Mouse (Mus musculus) MEL (cell line): ENCODE data around the gene Trmt1. TPM values are rescaled to one million over a fixed set of nuclear protein-coding genes. Genes with fewer than 3 reads are reported as not detected.
A peak's percentile ranks its signal among the peaks of the same experiment; 100 is the strongest.

Source experiments
- DNase-seq: peaks from one replicate; pipeline ENCODE4 v3.0.0; 2011; ENCODE audit warnings: low read depth, low spot score
- H3K27ac ChIP-seq: 2 replicates; pipeline ENCODE4 v1.5.1; 2012; ENCODE audit warnings: low read depth, mild to moderate bottlenecking, control low read depth, low read length, moderate library complexity; ENCODE audit not compliant: control insufficient read depth
- H3K27me3 ChIP-seq, 2 experiments: fragments of 150-350 bp in 1 of 2; sonication (generic) in 1 of 2; 2 replicates each; pipeline ENCODE4 v1.6.1; 2012; ENCODE audit warnings: low read length in 2 of 2, mild to moderate bottlenecking in 2 of 2, improper control_type of control experiment in 1 of 2, moderate library complexity in 1 of 2; ENCODE audit not compliant: insufficient read depth in 2 of 2, control insufficient read depth in 1 of 2
- H3K36me3 ChIP-seq, 2 experiments: 2 replicates each; pipeline ENCODE4 v1.6.1; 2012 to 2014; ENCODE audit warnings: low read length in 2 of 2, improper control_type of control experiment in 1 of 2, inconsistent platforms in 1 of 2, mild to moderate bottlenecking in 1 of 2; ENCODE audit not compliant: insufficient read depth in 2 of 2, control insufficient read depth in 1 of 2
- H3K4me1 ChIP-seq, 2 experiments: fragments of 150-350 bp in 1 of 2; sonication (generic) in 1 of 2; 2 replicates each; pipeline ENCODE4 v1.6.1; 2012; ENCODE audit warnings: low read length in 2 of 2, improper control_type of control experiment in 1 of 2, mild to moderate bottlenecking in 1 of 2; ENCODE audit not compliant: insufficient read depth in 2 of 2, control insufficient read depth in 1 of 2
- H3K4me3 ChIP-seq, 2 experiments: fragments of 150-350 bp in 1 of 2; sonication (generic) in 1 of 2; 2 replicates each; pipeline ENCODE4 v1.5.1; 2012; ENCODE audit warnings: low read depth in 2 of 2, low read length in 2 of 2, mild to moderate bottlenecking in 2 of 2, moderate library complexity in 2 of 2, control low read depth in 1 of 2, improper control_type of control experiment in 1 of 2; ENCODE audit not compliant: control insufficient read depth in 1 of 2, insufficient read depth in 1 of 2
- H3K79me2 ChIP-seq: 2 replicates; pipeline ENCODE4 v1.6.1; 2012; ENCODE audit warnings: mild to moderate bottlenecking, low read length, moderate library complexity; ENCODE audit not compliant: control insufficient read depth, poor library complexity, insufficient read depth
- H3K9ac ChIP-seq: 2 replicates; pipeline ENCODE4 v1.6.1; 2012; ENCODE audit warnings: low read depth, mild to moderate bottlenecking, control low read depth, low read length, moderate library complexity; ENCODE audit not compliant: control insufficient read depth, poor library complexity, severe bottlenecking
- H3K9me3 ChIP-seq: fragments of 150-350 bp; sonication (generic); replicated peaks from 2 replicates; pipeline ENCODE4 v1.6.1; 2012; ENCODE audit warnings: mild to moderate bottlenecking, low read length, improper control_type of control experiment, moderate library complexity; ENCODE audit not compliant: insufficient read depth
- BHLHE40 ChIP-seq: IDR thresholded peaks from 2 replicates; pipeline ENCODE4 v1.6.1; 2012; ENCODE audit warnings: low read depth, mild to moderate bottlenecking, inconsistent platforms, low read length, improper control_type of control experiment, borderline replicate concordance
- CHD1 ChIP-seq: IDR thresholded peaks from 2 replicates; pipeline ENCODE4 v1.6.1; 2012; ENCODE audit warnings: low read depth, mild to moderate bottlenecking, inconsistent platforms, low read length, improper control_type of control experiment
- E2F4 ChIP-seq: IDR thresholded peaks from 2 replicates; pipeline ENCODE4 v1.6.1; 2011; ENCODE audit warnings: low read depth, low read length, improper control_type of control experiment, borderline replicate concordance
- ELF1 ChIP-seq: IDR thresholded peaks from 2 replicates; pipeline ENCODE4 v1.6.1; 2014; ENCODE audit warnings: low read depth, mild to moderate bottlenecking, inconsistent platforms, low read length, improper control_type of control experiment, moderate library complexity
- ETS1 ChIP-seq: IDR thresholded peaks from 2 replicates; pipeline ENCODE4 v1.6.1; 2012; ENCODE audit warnings: low read depth, mild to moderate bottlenecking, inconsistent platforms, low read length, improper control_type of control experiment, moderate library complexity
- GATA1 ChIP-seq: IDR thresholded peaks from 2 replicates; pipeline ENCODE4 v1.6.1; 2011; ENCODE audit warnings: low read depth, low read length, improper control_type of control experiment
- HCFC1 ChIP-seq: IDR thresholded peaks from 2 replicates; pipeline ENCODE4 v1.6.1; 2012; ENCODE audit warnings: low read depth, mild to moderate bottlenecking, inconsistent platforms, low read length, improper control_type of control experiment, moderate library complexity
- JUND ChIP-seq: IDR thresholded peaks from 2 replicates; pipeline ENCODE4 v1.6.1; 2011; ENCODE audit warnings: low read depth, mild to moderate bottlenecking, improper control_type of control experiment, low read length
- KAT2A ChIP-seq: conservative IDR thresholded peaks from 2 replicates; pipeline ENCODE4 v1.6.1; 2012; ENCODE audit warnings: low read depth, low read length, improper control_type of control experiment, inconsistent platforms
- MAFK ChIP-seq: IDR thresholded peaks from 2 replicates; pipeline ENCODE4 v1.6.1; 2011; ENCODE audit warnings: low read depth, mild to moderate bottlenecking, low read length, improper control_type of control experiment, borderline replicate concordance
- MAX ChIP-seq: IDR thresholded peaks from 2 replicates; pipeline ENCODE4 v1.6.1; 2011; ENCODE audit warnings: low read length, improper control_type of control experiment
- MAZ ChIP-seq: IDR thresholded peaks from 2 replicates; pipeline ENCODE4 v1.6.1; 2012; ENCODE audit warnings: low read depth, mild to moderate bottlenecking, inconsistent platforms, low read length, improper control_type of control experiment
- MXI1 ChIP-seq: IDR thresholded peaks from 2 replicates; pipeline ENCODE4 v1.6.1; 2011; ENCODE audit warnings: mild to moderate bottlenecking, low read depth, low read length, improper control_type of control experiment
- MYC ChIP-seq: IDR thresholded peaks from 2 replicates; pipeline ENCODE4 v1.6.1; 2011; ENCODE audit warnings: low read depth, mild to moderate bottlenecking, low read length, improper control_type of control experiment, moderate library complexity
- NRF1 ChIP-seq: IDR thresholded peaks from 2 replicates; pipeline ENCODE4 v1.6.1; 2014; ENCODE audit warnings: low read depth, mild to moderate bottlenecking, inconsistent platforms, low read length, improper control_type of control experiment, moderate library complexity; ENCODE audit not compliant: poor library complexity, insufficient read depth, severe bottlenecking
- POLR2AphosphoS2 ChIP-seq: IDR thresholded peaks from 2 replicates; pipeline ENCODE4 v1.6.1; 2011; ENCODE audit warnings: low read length, improper control_type of control experiment
- RAD21 ChIP-seq: IDR thresholded peaks from 2 replicates; pipeline ENCODE4 v1.6.1; 2011; ENCODE audit warnings: mild to moderate bottlenecking, low read depth, low read length, improper control_type of control experiment
- RCOR1 ChIP-seq: IDR thresholded peaks from 2 replicates; pipeline ENCODE4 v1.6.1; 2012; ENCODE audit warnings: low read depth, mild to moderate bottlenecking, inconsistent platforms, low read length, improper control_type of control experiment
- TCF12 ChIP-seq: IDR thresholded peaks from 2 replicates; pipeline ENCODE4 v1.6.1; 2014; ENCODE audit warnings: low read depth, mild to moderate bottlenecking, inconsistent platforms, low read length, improper control_type of control experiment, moderate library complexity
- USF2 ChIP-seq, 2 experiments: IDR thresholded peaks; 2 replicates each; pipeline ENCODE4 v1.6.1; 2011 to 2012; ENCODE audit warnings: improper control_type of control experiment in 2 of 2, low read length in 2 of 2, borderline replicate concordance in 1 of 2, inconsistent platforms in 1 of 2, low read depth in 1 of 2, mild to moderate bottlenecking in 1 of 2; ENCODE audit not compliant: insufficient read depth in 1 of 2
- ZKSCAN1 ChIP-seq: IDR thresholded peaks from 2 replicates; pipeline ENCODE4 v1.6.1; 2012; ENCODE audit warnings: low read depth, mild to moderate bottlenecking, inconsistent platforms, low read length, improper control_type of control experiment, moderate library complexity
- polyA plus RNA-seq, 2 experiments: library from polyadenylated mRNA; stranded (reverse) in 1 of 2; unstranded in 1 of 2; fragments of >175 nt in 1 of 2; fragments of >200 nt in 1 of 2; gene quantifications; 2 replicates each; pipeline versions ENCODE4 v1.2.1 to v1.2.4; 2012; ENCODE audit warnings: low replicate concordance in 2 of 2, low read depth in 1 of 2; ENCODE audit not compliant: insufficient read length in 2 of 2, insufficient read depth in 1 of 2, missing spikeins in 1 of 2
- total RNA-seq: library from RNA; depleted of rRNA; stranded (reverse); fragments of 300-350 nt; gene quantifications from 2 replicates; pipeline ENCODE4 v1.2.3, GENCODE M21; 2012

Gene Trmt1
- total and polyA plus RNA-seq, 3 experiments, result 183 to 221 TPM; not detected in 1

DNA sequence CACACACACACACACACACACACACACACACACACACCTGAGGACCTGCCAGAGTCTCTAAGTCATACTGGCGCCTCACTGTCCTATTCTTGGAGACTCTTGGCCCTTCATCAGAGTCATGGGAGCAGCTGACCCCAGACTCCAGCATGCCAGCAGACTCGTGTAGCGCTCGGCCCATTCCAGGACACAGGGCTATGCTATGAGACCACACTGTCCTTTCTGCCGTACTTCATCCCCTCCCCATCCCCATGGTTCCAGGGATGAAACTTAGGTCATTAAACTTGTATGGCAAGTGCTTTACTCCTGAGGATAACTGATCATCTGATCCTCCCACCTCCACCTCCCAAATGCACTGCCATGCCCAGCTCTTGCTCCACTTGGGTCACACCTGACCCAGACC lies 32.4 kb downstream of the Trmt1 start:
- no peak for DNase-seq
- TF ChIP-seq ETS1, result no peak
- no peak for TF ChIP-seq HCFC1
- no peak for TF ChIP-seq POLR2AphosphoS2
- no peak for TF ChIP-seq ELF1
- H3K4me3 ChIP-seq, result no peak overlapping the region
- peaks cover 4 to 12% of the 10 kb centered on the region in 2 experiments; a peak in 3 of 4 replicates for H3K36me3 ChIP-seq
- no peak overlapping the region for H3K27ac ChIP-seq
- no peaks in the 10 kb centered on the region for H3K27me3 ChIP-seq
- H3K79me2 ChIP-seq, result peaks cover 2% of the 10 kb centered on the region; the same call in 1 of the 2 replicates
- H3K9me3 ChIP-seq, result no peaks in the 10 kb centered on the region
- H3K4me1 ChIP-seq, result peaks cover 5 to 15% of the 10 kb centered on the region in 2 experiments
- no peak overlapping the region for H3K9ac ChIP-seq

DNA sequence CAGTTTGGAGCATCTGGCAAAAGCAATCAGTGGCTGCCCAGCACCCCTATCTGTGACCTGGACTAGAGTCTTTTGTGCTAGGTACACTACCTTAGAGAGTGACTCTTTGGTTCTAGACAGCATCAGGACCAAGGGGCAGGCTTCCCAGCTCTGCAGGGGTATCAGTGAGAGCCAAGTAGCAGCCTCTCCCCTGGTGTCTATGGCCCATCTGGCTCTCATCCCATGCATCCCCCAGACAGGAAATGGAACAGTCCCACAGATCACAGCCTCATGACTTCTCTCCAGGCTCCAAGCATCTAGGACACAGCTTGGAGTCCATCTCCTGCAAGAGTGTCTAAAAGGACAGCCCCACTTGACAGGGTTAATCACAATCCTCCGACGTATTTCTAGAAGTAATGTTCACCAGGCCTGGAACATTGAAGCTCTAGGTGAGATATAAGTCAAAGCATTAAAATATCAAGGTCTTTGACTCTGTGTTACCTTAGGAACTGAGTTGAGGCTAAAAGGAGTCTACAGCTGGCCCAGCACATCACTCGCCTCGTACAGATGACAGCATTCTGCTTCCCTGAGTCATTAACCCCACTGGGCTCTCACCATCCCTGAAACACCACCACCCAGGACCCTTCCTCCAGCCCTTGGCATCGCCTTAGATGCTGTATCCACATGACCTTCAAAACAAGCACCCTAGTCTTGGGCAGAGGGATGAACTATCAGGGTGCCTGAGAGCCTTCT lies 33.0 kb downstream of the Trmt1 start:
- Histone ChIP-seq H3K36me3 (peaks cover 4 to 14% of the 10 kb centered on the region in 2 experiments; a peak in 3 of 4 replicates), H3K9me3 (no peaks in the 10 kb centered on the region), H3K4me1 (peaks cover 5 to 21% of the 10 kb centered on the region in 2 experiments), H3K27me3 (no peaks in the 10 kb centered on the region), H3K27ac (no peak overlapping the region), H3K9ac (no peak overlapping the region), H3K79me2 (peaks cover 5% of the 10 kb centered on the region), H3K4me3 (no peak overlapping the region)
- TF ChIP-seq MXI1 (no peak), MAZ (no peak), POLR2AphosphoS2 (no peak), RCOR1 (no peak)
- no peak for DNase-seq

DNA sequence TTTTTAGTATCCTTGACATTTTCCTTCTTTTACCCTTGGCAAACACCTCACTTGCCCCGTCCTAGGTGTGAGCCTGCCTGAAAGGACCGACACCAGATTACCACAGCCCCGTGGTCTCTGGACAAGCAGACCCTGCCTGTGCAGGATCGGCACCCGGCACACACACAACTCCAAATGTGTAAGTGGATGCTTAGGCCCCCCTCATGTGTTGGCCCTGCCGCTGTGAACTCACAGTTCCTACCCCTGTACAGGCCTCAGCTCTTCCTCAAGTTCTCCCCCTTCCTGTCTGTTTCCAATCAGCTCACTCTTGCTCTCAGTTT lies 36.4 kb downstream of the Trmt1 start:
- peak overlapping the region; percentile 99 for H3K27ac ChIP-seq
- peak overlapping the region; percentile 79 for H3K9ac ChIP-seq
- peaks cover 13% of the 10 kb centered on the region for H3K79me2 ChIP-seq
- TF ChIP-seq ZKSCAN1 (no peak), MAX (no peak), CHD1 (no peak), TCF12 (no peak), ELF1 (no peak), RAD21 (no peak), MYC (no peak), E2F4 (no peak), JUND (no peak), MAZ (no peak), BHLHE40 (no peak), NRF1 (no peak), MAFK (no peak), USF2 (IDR thresholded peaks at IDR 0.05; ENCODE audit: borderline replicate concordance in 1 of 2, insufficient read depth in 1 of 2, low read depth in 1 of 2, low read length in 2 of 2) (no peak), KAT2A (no peak), GATA1 (no peak)
- H3K27me3 ChIP-seq, result no peaks in the 10 kb centered on the region
- peak overlapping the region; percentile 33 to 37; a peak in 3 of 4 replicates for H3K4me3 ChIP-seq
- DNase-seq, result no peak
- H3K9me3 ChIP-seq, result no peaks in the 10 kb centered on the region
- peaks cover 12 to 45% of the 10 kb centered on the region in 2 experiments for H3K4me1 ChIP-seq
- H3K36me3 ChIP-seq, result peaks cover 4 to 26% of the 10 kb centered on the region in 2 experiments; a peak in 3 of 4 replicates
